Mouse (Mus musculus) liver, embryonic 12.5 days (tissue): ENCODE measurements at regions not wholly inside any gene's neighbourhood (a gene's known extent, or its start where the extent isn't known, plus 50 kb on each side); places are given as distances from the start of the nearest gene placed in this dataset.

ENCODE experiments used
- ATAC-seq: fragments of 200-750 bp; cut with Nextera tagmentation; 2 replicates; pipeline ENCODE4 v1.8.0; 2017; ENCODE audit warnings: moderate number of reproducible peaks, mild to moderate bottlenecking, moderate library complexity
- H3K27ac ChIP-seq: fragments of 300-500 bp; sonication (generic); 2 replicates; pipeline ENCODE4 v1.5.1; 2016; ENCODE audit warnings: mild to moderate bottlenecking
- H3K27me3 ChIP-seq: fragments of 300-500 bp; sonication (generic); replicated peaks from 2 replicates; pipeline ENCODE4 v1.6.1; 2016; ENCODE audit warnings: mild to moderate bottlenecking, moderate library complexity
- H3K36me3 ChIP-seq: fragments of 300-500 bp; sonication (generic); 2 replicates; pipeline ENCODE4 v1.6.1; 2016; ENCODE audit warnings: mild to moderate bottlenecking, moderate library complexity
- H3K4me1 ChIP-seq: fragments of 300-500 bp; sonication (generic); 2 replicates; pipeline ENCODE4 v1.6.1; 2016
- H3K4me2 ChIP-seq: fragments of 300-500 bp; sonication (generic); 2 replicates; pipeline ENCODE4 v1.6.1; 2016; ENCODE audit warnings: mild to moderate bottlenecking, moderate library complexity
- H3K4me3 ChIP-seq: fragments of 300-500 bp; sonication (generic); 2 replicates; pipeline ENCODE4 v1.5.1; 2016; ENCODE audit warnings: mild to moderate bottlenecking, moderate library complexity
- H3K9ac ChIP-seq: fragments of 300-500 bp; sonication (generic); 2 replicates; pipeline ENCODE4 v1.6.1; 2016; ENCODE audit warnings: mild to moderate bottlenecking, moderate library complexity
- H3K9me3 ChIP-seq: fragments of 300-500 bp; sonication (generic); replicated peaks from 2 replicates; pipeline ENCODE4 v1.6.1; 2016; ENCODE audit warnings: mild to moderate bottlenecking, moderate library complexity
- WGBS: fragments of 180-500 bp; shearing (Covaris S2); methylation state at CpG from one replicate; pipeline ENCODE4 v1.1.7; 2016; ENCODE audit not compliant: insufficient replicate concordance; 5-methylcytosine and 5-hydroxymethylcytosine counted together

- Histone ChIP-seq H3K4me2 (no peak overlapping the region), H3K4me3 (no peak overlapping the region), H3K27me3 (no peaks in the 10 kb centered on the region), H3K9me3 (no peaks in the 10 kb centered on the region), H3K36me3 (no peaks in the 10 kb centered on the region), H3K27ac (no peak overlapping the region), H3K9ac (no peak overlapping the region), H3K4me1 (no peaks in the 10 kb centered on the region)
- WGBS, result 56% methylated on average over 7 of the region's 7 CpGs
- no peak for ATAC-seq
Measured at GRCm38 (mm10) chr1:94207859-94208258, 155.5 kb upstream of the Pdcd1 start.

GRCm38 (mm10) chr1:94203281-94203680, 150.9 kb upstream of the Pdcd1 start:
- no peak overlapping the region for H3K4me3 ChIP-seq
- no peak for ATAC-seq
- no peaks in the 10 kb centered on the region for H3K4me1 ChIP-seq
- H3K36me3 ChIP-seq, result no peaks in the 10 kb centered on the region
- H3K9ac ChIP-seq, result no peak overlapping the region
- 44% methylated on average over 3 of the region's 3 CpGs for WGBS
- no peaks in the 10 kb centered on the region for H3K27me3 ChIP-seq
- no peak overlapping the region for H3K27ac ChIP-seq
- H3K4me2 ChIP-seq, result no peak overlapping the region
- H3K9me3 ChIP-seq, result no peaks in the 10 kb centered on the region

GRCm38 (mm10) chr1:94183876-94184275, 131.5 kb upstream of the Pdcd1 start:
- Histone ChIP-seq H3K4me1 (no peaks in the 10 kb centered on the region), H3K27ac (no peak overlapping the region), H3K9me3 (no peaks in the 10 kb centered on the region), H3K27me3 (no peaks in the 10 kb centered on the region), H3K9ac (no peak overlapping the region), H3K4me2 (no peak overlapping the region), H3K4me3 (no peak overlapping the region), H3K36me3 (no peaks in the 10 kb centered on the region)
- 61% methylated on average over 2 of the region's 2 CpGs for WGBS
- ATAC-seq, result no peak

- Histone ChIP-seq H3K27ac (no peak overlapping the region), H3K9me3 (no peaks in the 10 kb centered on the region), H3K4me2 (no peak overlapping the region), H3K9ac (no peak overlapping the region), H3K4me1 (no peaks in the 10 kb centered on the region), H3K4me3 (no peak overlapping the region), H3K36me3 (no peaks in the 10 kb centered on the region), H3K27me3 (no peaks in the 10 kb centered on the region)
- no peak for ATAC-seq
- 74% methylated on average over 4 of the region's 4 CpGs for WGBS
Measured at GRCm38 (mm10) chr1:94149958-94150357, 97.6 kb upstream of the Pdcd1 start.

- H3K9me3 ChIP-seq, result no peaks in the 10 kb centered on the region
- no peak overlapping the region for H3K27ac ChIP-seq
- no peak for ATAC-seq
- no peaks in the 10 kb centered on the region for H3K27me3 ChIP-seq
- WGBS, result 38% methylated on average over 4 of the region's 4 CpGs
- H3K4me3 ChIP-seq, result no peak overlapping the region
- H3K36me3 ChIP-seq, result no peaks in the 10 kb centered on the region
- no peaks in the 10 kb centered on the region for H3K4me1 ChIP-seq
- H3K9ac ChIP-seq, result no peak overlapping the region
- H3K4me2 ChIP-seq, result no peak overlapping the region
Measured at GRCm38 (mm10) chr1:94147015-94147414, 94.7 kb upstream of the Pdcd1 start.

GRCm38 (mm10) chr1:94140518-94140917, 88.2 kb upstream of the Pdcd1 start:
- H3K27ac ChIP-seq, result no peak overlapping the region
- H3K4me1 ChIP-seq, result no peaks in the 10 kb centered on the region
- no peak for ATAC-seq
- WGBS, result 61% methylated on average over 3 of the region's 3 CpGs
- H3K27me3 ChIP-seq, result no peaks in the 10 kb centered on the region
- H3K9me3 ChIP-seq, result no peaks in the 10 kb centered on the region
- no peak overlapping the region for H3K4me2 ChIP-seq
- no peaks in the 10 kb centered on the region for H3K36me3 ChIP-seq
- H3K9ac ChIP-seq, result no peak overlapping the region
- no peak overlapping the region for H3K4me3 ChIP-seq

GRCm38 (mm10) chr1:94139445-94140062, 87.2 kb upstream of the Pdcd1 start:
- Histone ChIP-seq H3K27ac (no peak overlapping the region), H3K4me1 (no peaks in the 10 kb centered on the region), H3K27me3 (no peaks in the 10 kb centered on the region), H3K4me2 (no peak overlapping the region), H3K4me3 (no peak overlapping the region), H3K9me3 (no peaks in the 10 kb centered on the region), H3K36me3 (no peaks in the 10 kb centered on the region), H3K9ac (no peak overlapping the region)
- ATAC-seq, result no peak
- WGBS, result 50% methylated on average over 5 of the region's 5 CpGs

GRCm38 (mm10) chr1:94136731-94137130, 84.4 kb upstream of the Pdcd1 start:
- ATAC-seq, result no peak
- no peaks in the 10 kb centered on the region for H3K27me3 ChIP-seq
- H3K36me3 ChIP-seq, result no peaks in the 10 kb centered on the region
- no peak overlapping the region for H3K4me3 ChIP-seq
- H3K4me2 ChIP-seq, result no peak overlapping the region
- H3K27ac ChIP-seq, result no peak overlapping the region
- no peaks in the 10 kb centered on the region for H3K9me3 ChIP-seq
- WGBS, result 76% methylated on average over 8 of the region's 8 CpGs
- H3K9ac ChIP-seq, result no peak overlapping the region
- H3K4me1 ChIP-seq, result no peaks in the 10 kb centered on the region
